Mouse (Mus musculus): Measurements from ENCODE around the gene Anapc15. TPM values are rescaled to one million over a fixed set of nuclear protein-coding genes. Genes with fewer than 3 reads are reported as not detected.

Gene Anapc15
- polyA plus RNA-seq, 1 experiment from 2014 or later: 77.1 TPM

DNA sequence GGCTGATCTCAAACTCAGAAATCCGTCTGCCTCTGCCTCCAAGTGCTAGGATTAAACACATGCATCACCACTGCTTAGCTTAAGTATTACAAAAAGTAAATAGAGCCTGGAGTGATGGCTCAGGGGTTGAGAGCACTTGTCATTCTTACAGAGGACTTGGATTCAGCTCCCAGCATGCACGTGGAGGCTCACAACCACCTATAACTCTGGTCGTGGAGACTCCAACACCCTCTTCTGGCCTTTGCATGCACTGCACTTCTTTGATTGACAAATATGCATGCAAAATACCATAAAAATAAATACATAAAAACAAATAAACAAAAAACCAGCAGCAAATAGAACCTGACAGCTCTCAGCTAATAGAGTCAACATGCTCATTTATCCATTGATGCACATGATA lies 1.2 kb upstream of the Anapc15 start:
- H3K36me3 ChIP-seq (ENCODE audit: control insufficient read depth, insufficient read depth, low read length): no peaks in the 10 kb centered on the region
- H3K27ac ChIP-seq (replicated peaks; ENCODE audit: low read depth, low read length): no peak overlapping the region
- no peak for ATAC-seq (ENCODE audit: low FRiP score, low TSS enrichment)
- no peak for DNase-seq
- 73% methylated on average over 3 of the region's 3 CpGs for WGBS
- H3K9me3 ChIP-seq (ENCODE audit: control insufficient read depth, low read length): no peaks in the 10 kb centered on the region
- no peaks in the 10 kb centered on the region for H3K27me3 ChIP-seq (ENCODE audit: control insufficient read depth, insufficient read depth, low read length)
- H3K4me3 ChIP-seq (replicated peaks; ENCODE audit: low read depth, low read length): no peak overlapping the region
- H3K4me1 ChIP-seq (ENCODE audit: control insufficient read depth, insufficient read depth, low read length): no peaks in the 10 kb centered on the region
- no peak overlapping the region for H3K4me2 ChIP-seq (ENCODE audit: low read length)
- no peak overlapping the region for H3K9ac ChIP-seq (replicated peaks; ENCODE audit: low read length)

GRCm38 (mm10) chr7:101866491-101867265 lies 3.2 kb downstream of the Anapc15 start:
- WGBS: 80% methylated on average over 11 of the region's 11 CpGs
- Histone ChIP-seq H3K27me3 (ENCODE audit: control insufficient read depth, insufficient read depth, low read length) (no peaks in the 10 kb centered on the region), H3K27ac (replicated peaks; ENCODE audit: low read depth, low read length) (no peak overlapping the region), H3K9ac (replicated peaks; ENCODE audit: low read length) (no peak overlapping the region), H3K4me3 (replicated peaks; ENCODE audit: low read depth, low read length) (no peak overlapping the region), H3K4me2 (ENCODE audit: low read length) (no peak overlapping the region), H3K9me3 (ENCODE audit: control insufficient read depth, low read length) (no peaks in the 10 kb centered on the region), H3K4me1 (ENCODE audit: control insufficient read depth, insufficient read depth, low read length) (no peaks in the 10 kb centered on the region), H3K36me3 (ENCODE audit: control insufficient read depth, insufficient read depth, low read length) (no peaks in the 10 kb centered on the region)
- ATAC-seq (ENCODE audit: low FRiP score, low TSS enrichment) (no peak), DNase-seq (no peak)

DNA sequence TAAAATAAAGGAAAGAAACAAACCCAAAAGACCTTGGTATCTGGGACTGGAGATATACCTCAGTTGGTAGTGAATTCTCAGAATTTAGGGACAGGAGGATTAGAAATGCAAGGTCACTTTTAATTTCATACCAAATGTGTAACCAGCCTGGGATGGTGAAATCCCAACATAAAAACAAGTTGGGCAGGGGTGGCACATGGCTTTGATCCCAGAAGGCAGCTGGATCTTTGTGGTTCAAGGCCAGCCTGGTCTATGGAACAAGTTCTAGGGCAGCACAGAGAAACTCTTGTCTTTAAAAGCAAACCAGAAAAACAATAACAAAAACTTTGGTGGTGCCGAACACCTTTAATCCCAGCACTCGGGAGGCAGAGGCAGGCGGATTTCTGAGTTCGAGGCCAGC lies 4.0 kb downstream of the Anapc15 start:
- ATAC-seq (ENCODE audit: low FRiP score, low TSS enrichment) (no peak), DNase-seq (no peak)
- no peak overlapping the region for H3K9ac ChIP-seq (replicated peaks; ENCODE audit: low read length)
- H3K9me3 ChIP-seq (ENCODE audit: control insufficient read depth, low read length): no peaks in the 10 kb centered on the region
- no peaks in the 10 kb centered on the region for H3K27me3 ChIP-seq (ENCODE audit: control insufficient read depth, insufficient read depth, low read length)
- WGBS: 98% methylated on average over 4 of the region's 4 CpGs
- H3K4me2 ChIP-seq (ENCODE audit: low read length): no peak overlapping the region
- no peak overlapping the region for H3K27ac ChIP-seq (replicated peaks; ENCODE audit: low read depth, low read length)
- H3K4me3 ChIP-seq (replicated peaks; ENCODE audit: low read depth, low read length): no peak overlapping the region
- no peaks in the 10 kb centered on the region for H3K4me1 ChIP-seq (ENCODE audit: control insufficient read depth, insufficient read depth, low read length)
- H3K36me3 ChIP-seq (ENCODE audit: control insufficient read depth, insufficient read depth, low read length): no peaks in the 10 kb centered on the region

DNA sequence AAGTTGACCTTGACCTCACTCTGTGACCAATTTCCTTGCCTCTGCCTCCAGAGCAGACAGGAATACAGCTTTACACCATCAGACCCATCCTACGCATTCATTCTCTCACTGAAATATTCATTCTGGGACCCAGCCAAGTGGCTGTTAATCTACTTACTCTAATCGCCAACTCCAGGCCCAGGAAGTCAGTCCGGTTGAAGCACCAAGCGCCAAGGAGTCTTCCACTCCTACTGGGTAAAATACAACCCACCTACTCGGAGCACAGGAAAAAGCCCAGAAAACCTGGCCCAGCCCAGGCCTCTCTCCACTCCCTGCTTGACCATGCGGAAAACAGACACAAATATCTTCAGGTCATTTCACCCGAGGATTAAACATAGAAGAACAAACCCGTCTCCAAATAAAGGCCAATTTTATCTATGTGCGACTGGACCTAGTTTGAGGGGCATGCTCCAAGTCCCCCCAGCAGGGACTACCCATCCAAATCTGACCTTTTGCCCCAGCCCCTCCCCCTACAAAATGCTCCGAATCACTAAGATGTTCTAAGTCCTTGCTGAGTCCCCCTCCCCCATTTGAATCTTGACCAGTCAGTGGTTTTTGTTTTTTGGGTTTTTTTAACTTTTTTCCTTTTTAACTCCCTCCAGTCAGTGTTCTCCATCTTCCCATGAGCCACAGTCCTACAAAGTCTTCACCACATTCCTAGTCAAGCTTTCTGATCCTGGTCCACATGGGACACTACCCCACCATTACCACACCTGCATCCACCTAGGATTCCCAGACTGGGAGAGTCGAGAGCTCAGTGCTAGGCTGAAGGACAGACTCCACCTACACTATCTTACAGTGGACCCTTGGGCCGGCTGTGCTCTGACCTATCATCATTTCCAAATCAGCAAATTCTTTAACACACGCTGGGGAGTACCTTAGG lies 5.0 kb downstream of the Anapc15 start:
- Histone ChIP-seq H3K9me3 (ENCODE audit: control insufficient read depth, low read length) (no peaks in the 10 kb centered on the region), H3K4me1 (ENCODE audit: control insufficient read depth, insufficient read depth, low read length) (no peaks in the 10 kb centered on the region), H3K27me3 (ENCODE audit: control insufficient read depth, insufficient read depth, low read length) (no peaks in the 10 kb centered on the region), H3K4me2 (ENCODE audit: low read length) (no peak overlapping the region), H3K9ac (replicated peaks; ENCODE audit: low read length) (no peak overlapping the region), H3K36me3 (ENCODE audit: control insufficient read depth, insufficient read depth, low read length) (no peaks in the 10 kb centered on the region), H3K4me3 (replicated peaks; ENCODE audit: low read depth, low read length) (no peak overlapping the region), H3K27ac (replicated peaks; ENCODE audit: low read depth, low read length) (no peak overlapping the region)
- ATAC-seq (ENCODE audit: low FRiP score, low TSS enrichment): 0 out of 2 replicates have a peak, but pooled peaks have one; percentile 11
- 26% methylated on average over 13 of the region's 13 CpGs for WGBS
- peak; percentile 48 for DNase-seq

GRCm38 (mm10) chr7:101869163-101869500 lies 5.6 kb downstream of the Anapc15 start:
- no peak overlapping the region for H3K27ac ChIP-seq (replicated peaks; ENCODE audit: low read depth, low read length)
- no peaks in the 10 kb centered on the region for H3K36me3 ChIP-seq (ENCODE audit: control insufficient read depth, insufficient read depth, low read length)
- peak; percentile 27; the same call in 1 of the 2 replicates for ATAC-seq (ENCODE audit: low FRiP score, low TSS enrichment)
- WGBS: 18% methylated on average over 7 of the region's 7 CpGs
- DNase-seq: peak; percentile 46
- H3K9ac ChIP-seq (replicated peaks; ENCODE audit: low read length): no peak overlapping the region
- no peaks in the 10 kb centered on the region for H3K9me3 ChIP-seq (ENCODE audit: control insufficient read depth, low read length)
- no peak overlapping the region for H3K4me2 ChIP-seq (ENCODE audit: low read length)
- H3K27me3 ChIP-seq (ENCODE audit: control insufficient read depth, insufficient read depth, low read length): no peaks in the 10 kb centered on the region
- no peak overlapping the region for H3K4me3 ChIP-seq (replicated peaks; ENCODE audit: low read depth, low read length)
- H3K4me1 ChIP-seq (ENCODE audit: control insufficient read depth, insufficient read depth, low read length): no peaks in the 10 kb centered on the region

DNA sequence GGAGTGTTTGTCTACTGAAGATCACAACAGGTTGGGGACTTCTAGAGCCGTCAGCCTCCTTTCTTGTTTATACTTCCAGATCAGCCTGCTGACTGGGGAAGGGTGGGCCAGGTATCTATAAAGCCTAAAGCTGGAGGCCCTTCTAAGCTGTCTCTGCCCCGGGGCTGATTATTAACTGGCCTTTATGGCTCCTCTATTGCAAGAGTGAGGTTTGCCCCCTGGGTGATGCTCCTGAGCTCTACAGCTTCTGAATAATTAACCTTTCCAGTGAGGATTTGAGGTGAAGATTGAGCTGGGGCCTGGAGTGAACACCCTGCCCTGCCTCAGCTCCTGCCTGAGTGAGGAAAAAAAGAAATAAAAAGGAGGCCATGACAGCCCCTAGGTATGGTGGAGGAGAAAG lies 7.1 kb downstream of the Anapc15 start, which contains the start of gene Folr1:
Folr1 (minus strand) TSS at position 160 of the 400 bp plus-strand sequence.
- 91% methylated on average over 2 of the region's 2 CpGs for WGBS
- Histone ChIP-seq H3K4me1 (ENCODE audit: control insufficient read depth, insufficient read depth, low read length) (no peaks in the 10 kb centered on the region), H3K4me3 (replicated peaks; ENCODE audit: low read depth, low read length) (no peak within 1 kb of the TSS), H3K27me3 (ENCODE audit: control insufficient read depth, insufficient read depth, low read length) (no peaks in the 10 kb centered on the region), H3K9ac (replicated peaks; ENCODE audit: low read length) (no peak within 1 kb of the TSS), H3K27ac (replicated peaks; ENCODE audit: low read depth, low read length) (no peak within 1 kb of the TSS), H3K9me3 (ENCODE audit: control insufficient read depth, low read length) (no peaks in the 10 kb centered on the region), H3K4me2 (ENCODE audit: low read length) (no peak within 1 kb of the TSS), H3K36me3 (ENCODE audit: control insufficient read depth, insufficient read depth, low read length) (no peaks in the 10 kb centered on the region)
- ATAC-seq (ENCODE audit: low FRiP score, low TSS enrichment) (no peak), DNase-seq (no peak)

- DNase-seq: no peak
- no peaks in the 10 kb centered on the region for H3K9me3 ChIP-seq (ENCODE audit: control insufficient read depth, low read length)
- H3K4me3 ChIP-seq (replicated peaks; ENCODE audit: low read depth, low read length): no peak overlapping the region
- no peaks in the 10 kb centered on the region for H3K27me3 ChIP-seq (ENCODE audit: control insufficient read depth, insufficient read depth, low read length)
- no peak overlapping the region for H3K27ac ChIP-seq (replicated peaks; ENCODE audit: low read depth, low read length)
- 86% methylated on average over 3 of the region's 3 CpGs for WGBS
- no peaks in the 10 kb centered on the region for H3K4me1 ChIP-seq (ENCODE audit: control insufficient read depth, insufficient read depth, low read length)
- H3K9ac ChIP-seq (replicated peaks; ENCODE audit: low read length): no peak overlapping the region
- H3K4me2 ChIP-seq (ENCODE audit: low read length): no peak overlapping the region
- no peaks in the 10 kb centered on the region for H3K36me3 ChIP-seq (ENCODE audit: control insufficient read depth, insufficient read depth, low read length)
- ATAC-seq (ENCODE audit: low FRiP score, low TSS enrichment): no peak
Observed at GRCm38 (mm10) chr7:101871296-101871695, 7.8 kb downstream of the Anapc15 start.

DNA sequence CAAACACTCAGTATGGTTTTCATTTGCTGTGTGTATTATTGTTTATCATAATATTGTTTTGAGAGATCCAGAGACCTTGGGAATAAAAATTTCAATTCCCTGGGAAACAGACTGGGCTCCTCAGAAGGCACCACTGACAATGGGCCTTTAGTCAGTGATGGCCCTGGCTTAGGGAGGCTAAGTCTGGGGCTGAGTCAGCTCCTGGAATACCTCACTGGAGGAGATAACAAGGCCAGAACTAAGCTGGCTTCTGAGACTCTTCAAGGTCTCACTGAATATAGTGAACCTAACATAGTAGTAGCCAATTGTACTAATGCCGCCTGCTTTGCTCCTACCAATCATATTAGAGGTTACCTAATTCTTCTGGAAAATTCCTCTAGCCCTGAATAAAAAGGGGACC lies 12.5 kb downstream of the Anapc15 start:
- no peak for ATAC-seq (ENCODE audit: low FRiP score, low TSS enrichment)
- WGBS: 97% methylated on average over 1 of the region's 1 CpGs
- Histone ChIP-seq H3K4me1 (ENCODE audit: control insufficient read depth, insufficient read depth, low read length) (no peaks in the 10 kb centered on the region), H3K9me3 (ENCODE audit: control insufficient read depth, low read length) (no peaks in the 10 kb centered on the region), H3K36me3 (ENCODE audit: control insufficient read depth, insufficient read depth, low read length) (no peaks in the 10 kb centered on the region), H3K4me2 (ENCODE audit: low read length) (no peak overlapping the region), H3K4me3 (replicated peaks; ENCODE audit: low read depth, low read length) (no peak overlapping the region), H3K27me3 (ENCODE audit: control insufficient read depth, insufficient read depth, low read length) (no peaks in the 10 kb centered on the region), H3K27ac (replicated peaks; ENCODE audit: low read depth, low read length) (no peak overlapping the region), H3K9ac (replicated peaks; ENCODE audit: low read length) (no peak overlapping the region)
- no peak for DNase-seq
